Mouse (Mus musculus) heart, postnatal 0 days (tissue): ENCODE measurements around the gene Scgn.

ENCODE experiments used
- CTCF ChIP-seq: IDR thresholded peaks from 2 replicates; pipeline ENCODE4 v1.5.1; 2016; ENCODE audit warnings: antibody characterized with exemption, control low read depth, low read depth
- EP300 ChIP-seq: IDR thresholded peaks from 2 replicates; pipeline ENCODE4 v1.6.1; 2016; ENCODE audit warnings: antibody characterized with exemption, low read depth

GRCm38 (mm10) chr13:23934211-23934520 lies 56.8 kb downstream of the Scgn start, which contains the start of gene Hist1h2aa:
- TF ChIP-seq CTCF (no peak), EP300 (no peak)
